Mouse (Mus musculus) urinary bladder, postnatal 14 days (tissue): Measurements from ENCODE around the gene AC124502.3.
"Not testable (repeated sequence)": the region's sequence is repeated elsewhere in the genome, so short reads cannot be mapped to it uniquely, and the experiment has no call there.

Source experiments
- DNase-seq: peaks from one replicate; pipeline ENCODE4 v3.0.0; 2021; ENCODE audit warnings: low spot score

Gene AC124502.3

DNA sequence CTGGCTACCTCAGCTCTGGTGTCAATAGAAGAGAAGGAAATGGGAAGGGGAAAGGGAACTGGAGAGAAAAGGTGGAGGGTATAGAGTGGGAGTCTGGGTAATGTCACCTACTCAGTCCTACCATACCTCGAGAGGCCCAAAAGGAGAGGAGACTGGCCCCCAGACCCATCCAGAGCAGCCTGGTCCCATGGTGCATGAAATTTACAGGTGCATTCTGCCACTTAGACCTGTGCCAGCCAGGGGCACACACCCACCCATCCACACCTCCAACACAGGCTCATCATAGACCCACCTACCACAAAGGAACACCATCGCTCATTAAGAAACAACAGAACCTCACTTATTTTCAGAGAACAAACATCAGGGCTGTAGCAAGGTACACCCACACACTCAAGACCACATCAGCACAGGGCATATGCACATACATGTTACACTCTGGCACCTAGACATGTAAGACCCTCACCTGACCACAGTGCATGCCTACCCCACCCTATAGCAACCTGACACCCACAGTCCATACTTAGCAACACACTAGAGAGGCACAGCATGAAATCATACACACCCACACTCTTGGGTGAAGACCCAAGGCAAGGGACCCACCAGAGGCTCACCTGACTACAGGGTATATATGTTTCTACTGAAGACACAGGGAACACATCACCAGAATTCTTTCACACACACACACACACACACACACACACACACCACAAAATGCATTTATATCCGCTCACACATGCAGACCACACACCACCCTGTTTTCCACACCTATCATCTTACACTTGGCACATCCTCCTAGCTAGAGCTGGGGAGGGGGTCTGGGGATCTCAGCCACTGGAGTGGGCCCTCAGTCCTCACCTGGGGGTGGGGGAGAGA is 45.5 kb downstream of the AC124502.3 start:
- DNase-seq, result no peak

DNA sequence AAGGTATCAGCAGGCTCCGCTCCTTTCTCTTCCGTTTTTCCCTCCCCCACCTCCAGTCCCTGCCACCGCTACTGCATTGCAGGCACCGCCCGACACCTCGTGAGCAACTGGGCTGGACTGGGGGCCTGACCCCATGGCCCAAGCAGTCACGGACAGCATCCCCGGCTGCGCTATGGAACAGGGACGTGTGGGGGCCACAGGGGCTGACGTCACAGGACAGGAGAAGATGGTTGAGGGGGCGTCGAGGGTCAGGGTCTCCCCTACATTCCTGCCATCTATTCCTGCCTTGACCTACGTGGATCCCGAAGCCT is 46.1 kb downstream of the AC124502.3 start:
- no peak for DNase-seq

DNA sequence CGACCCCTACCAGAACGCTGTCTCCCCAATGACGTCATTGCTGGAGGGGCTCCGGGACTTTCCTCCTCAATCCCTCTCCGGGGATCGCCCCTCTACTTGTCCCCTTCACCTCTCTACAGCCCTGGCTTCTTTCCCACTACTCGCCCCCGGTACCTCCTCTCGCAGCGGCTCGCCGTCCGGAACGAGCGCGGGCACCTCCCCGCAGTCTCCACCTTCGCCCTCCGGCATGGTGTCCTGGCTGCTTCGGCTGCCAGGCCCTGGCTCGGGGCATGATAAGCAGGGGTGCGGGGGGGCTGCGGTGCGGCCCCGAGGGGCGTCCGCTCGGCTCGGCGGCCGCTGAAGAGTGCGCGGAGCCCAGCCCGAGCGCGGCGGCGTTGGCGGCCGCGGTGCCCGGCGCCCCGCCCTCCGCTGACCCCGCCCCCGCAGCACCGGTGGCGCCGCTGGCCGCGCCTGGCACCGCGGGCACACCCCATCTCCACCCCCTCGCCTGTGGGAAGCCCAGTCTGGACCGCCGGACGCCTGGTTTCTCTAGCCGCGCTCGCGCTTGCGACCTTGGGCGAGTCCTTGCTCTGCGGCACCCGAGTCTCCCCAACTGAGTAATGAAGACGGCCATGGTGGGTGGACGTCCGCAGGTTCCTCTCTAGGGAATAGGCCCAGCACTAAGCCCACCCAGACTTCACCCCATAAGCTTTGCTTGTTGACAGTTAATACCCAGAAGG is 46.6 kb downstream of the AC124502.3 start, which contains the start of gene Tmem151a:
TSS of gene Tmem151a (minus strand) at position 387 of the 719 bp plus-strand sequence.
- peak; percentile 59 for DNase-seq

DNA sequence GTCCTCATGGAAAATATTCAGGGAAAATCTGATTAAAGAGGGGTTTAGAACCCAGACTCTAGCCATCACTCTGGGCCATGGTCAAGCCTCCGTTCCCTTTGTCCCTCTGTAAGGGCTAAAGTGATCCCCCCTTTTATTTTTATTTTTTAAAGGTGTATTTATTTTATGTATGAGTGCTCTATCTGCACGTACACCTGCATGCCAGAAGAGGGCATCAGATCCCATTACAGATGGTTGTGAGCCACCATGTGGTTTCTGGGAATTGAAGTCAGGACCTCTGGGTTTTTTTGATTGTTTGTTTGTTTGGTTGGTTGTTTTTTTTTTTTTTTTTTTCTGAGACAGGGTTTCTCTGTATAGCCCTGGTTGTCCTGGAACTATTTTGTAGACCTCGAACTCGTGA is 47.8 kb downstream of the AC124502.3 start:
- not testable (repeated sequence) for DNase-seq

DNA sequence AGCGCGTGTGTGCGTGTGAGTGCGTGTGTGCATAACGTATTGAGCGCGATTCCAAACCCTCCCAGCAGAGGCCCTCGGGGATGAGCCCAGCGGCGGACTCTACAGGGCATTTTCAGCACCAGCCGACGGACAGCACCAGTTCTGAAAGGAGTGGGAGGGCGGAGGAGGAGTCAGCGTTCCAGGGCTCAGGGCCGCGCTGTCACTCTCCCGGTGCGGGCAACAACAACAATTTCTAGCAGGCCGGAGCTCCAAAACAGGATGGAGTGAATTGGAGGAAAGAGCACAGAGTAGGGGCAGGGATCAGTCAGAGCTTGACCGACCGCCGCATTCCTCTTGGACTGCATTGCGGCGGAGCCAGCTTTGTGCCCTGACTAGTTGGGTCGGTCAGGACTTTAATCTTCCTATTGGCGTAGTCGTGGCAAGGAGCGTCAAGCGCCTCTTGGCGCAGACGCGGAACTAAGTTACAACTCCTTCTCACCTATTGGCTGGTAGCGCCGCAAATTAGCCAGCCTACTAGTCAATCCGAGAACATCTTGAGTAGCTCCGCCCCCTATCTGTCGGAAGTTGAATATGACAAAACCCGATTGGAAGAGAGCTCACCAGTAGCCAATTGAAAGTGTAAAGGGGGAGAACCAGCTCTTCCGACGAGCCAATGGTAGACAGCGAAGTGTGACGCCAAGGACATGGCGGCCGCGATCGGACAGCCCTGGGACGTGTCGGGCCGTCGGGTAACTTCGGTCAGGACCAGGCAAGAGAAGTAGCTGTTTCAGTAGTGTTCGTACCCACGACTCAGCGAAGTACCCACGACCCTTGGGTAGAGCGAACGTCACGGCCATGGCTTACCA is 49.4 kb downstream of the AC124502.3 start, which contains the start of gene Yif1a:
TSS of gene Yif1a (plus strand) at position 655 of the 845 bp plus-strand sequence.
- DNase-seq, result peak; percentile 95

DNA sequence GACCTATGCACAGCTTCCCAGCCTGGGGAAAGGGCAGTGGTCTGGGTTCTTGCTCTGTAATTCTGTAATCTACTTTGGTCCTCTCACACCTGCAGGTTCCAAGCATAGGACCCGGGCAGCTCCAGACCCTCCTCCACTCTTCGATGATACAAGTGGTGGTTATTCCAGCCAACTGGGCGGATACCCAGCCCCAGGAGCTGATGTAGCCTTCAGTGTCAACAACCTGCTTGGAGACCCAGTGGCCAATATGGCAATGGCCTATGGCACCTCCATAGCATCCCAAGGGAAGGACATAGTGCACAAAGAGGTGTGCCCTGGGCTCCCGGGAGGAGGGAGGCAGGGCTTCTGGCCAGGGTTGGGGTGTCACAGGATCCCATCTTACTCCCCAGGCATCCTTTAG is 50.6 kb downstream of the AC124502.3 start:
- DNase-seq, result no peak

DNA sequence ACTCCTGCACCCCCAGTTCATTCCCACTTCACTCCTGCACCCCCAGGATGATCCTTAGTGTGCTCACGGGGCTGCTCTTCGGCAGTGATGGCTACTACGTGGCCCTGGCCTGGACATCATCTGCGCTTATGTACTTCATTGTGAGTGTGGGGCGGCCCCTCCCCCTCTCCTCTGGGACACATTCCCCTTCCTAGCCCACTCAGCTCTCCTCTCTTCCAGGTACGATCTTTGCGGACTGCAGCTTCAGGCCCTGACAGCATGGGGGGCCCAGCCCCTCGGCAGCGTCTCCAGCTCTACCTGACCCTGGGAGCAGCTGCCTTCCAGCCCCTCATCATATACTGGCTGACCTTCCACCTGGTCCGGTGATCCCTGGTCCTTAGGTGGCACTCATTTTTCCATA is 53.4 kb downstream of the AC124502.3 start:
- DNase-seq, result no peak

DNA sequence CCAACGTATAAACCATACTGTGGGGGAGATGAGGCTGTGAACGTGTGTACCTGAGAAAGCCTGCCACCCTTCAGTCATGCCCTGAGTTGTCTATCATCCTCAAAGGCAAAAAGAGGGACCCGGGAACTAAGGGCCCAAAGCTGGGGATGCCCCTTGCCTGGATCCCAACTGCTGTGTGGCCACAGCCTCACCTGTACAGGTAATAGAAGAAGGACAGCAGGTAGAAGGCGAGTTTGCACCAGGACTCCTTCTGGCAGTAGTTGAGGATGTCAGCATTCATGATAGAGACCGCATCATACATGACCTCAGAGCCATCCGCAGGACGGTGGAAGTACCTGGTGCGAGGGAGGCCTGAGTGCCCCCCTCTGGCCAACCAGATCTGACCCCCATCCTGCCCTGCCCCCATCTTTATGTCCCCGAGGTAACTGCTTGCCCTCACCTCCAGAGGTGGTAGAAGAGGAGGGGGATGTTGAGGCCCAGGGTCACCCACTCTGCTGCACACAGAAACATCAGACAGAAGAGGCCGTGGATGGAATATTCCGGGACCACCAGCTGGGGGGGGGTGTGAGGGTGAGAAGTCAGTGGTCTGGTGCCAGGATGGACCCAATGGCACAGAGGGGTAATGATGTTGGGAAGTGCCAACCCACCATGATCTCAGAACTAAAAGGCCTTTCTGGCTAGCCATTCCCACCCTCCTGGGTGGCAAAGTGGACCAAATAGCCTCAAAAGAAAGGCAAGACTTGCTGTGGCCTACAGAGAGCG is 55.0 kb downstream of the AC124502.3 start:
- no peak for DNase-seq

DNA sequence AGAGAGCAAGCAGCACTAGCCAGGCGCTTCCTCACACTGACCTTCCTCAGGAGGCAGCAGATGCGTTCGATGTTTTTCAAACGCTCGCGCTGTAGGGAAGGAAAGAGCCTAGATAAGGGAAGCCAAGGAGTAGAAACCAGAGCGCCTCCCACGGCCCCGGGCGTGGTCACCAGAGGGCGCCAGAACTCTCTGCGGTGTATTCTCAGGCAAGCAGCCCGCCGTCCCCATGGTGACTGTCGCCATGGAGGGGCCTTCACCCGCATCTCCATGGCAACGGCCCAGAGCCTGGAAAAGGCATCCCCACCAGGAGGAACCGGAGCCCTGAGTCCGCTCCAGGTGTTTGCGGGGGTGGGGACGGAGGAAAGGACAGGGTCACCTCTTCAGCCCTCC is 55.5 kb downstream of the AC124502.3 start:
- DNase-seq, result peak; percentile 91

DNA sequence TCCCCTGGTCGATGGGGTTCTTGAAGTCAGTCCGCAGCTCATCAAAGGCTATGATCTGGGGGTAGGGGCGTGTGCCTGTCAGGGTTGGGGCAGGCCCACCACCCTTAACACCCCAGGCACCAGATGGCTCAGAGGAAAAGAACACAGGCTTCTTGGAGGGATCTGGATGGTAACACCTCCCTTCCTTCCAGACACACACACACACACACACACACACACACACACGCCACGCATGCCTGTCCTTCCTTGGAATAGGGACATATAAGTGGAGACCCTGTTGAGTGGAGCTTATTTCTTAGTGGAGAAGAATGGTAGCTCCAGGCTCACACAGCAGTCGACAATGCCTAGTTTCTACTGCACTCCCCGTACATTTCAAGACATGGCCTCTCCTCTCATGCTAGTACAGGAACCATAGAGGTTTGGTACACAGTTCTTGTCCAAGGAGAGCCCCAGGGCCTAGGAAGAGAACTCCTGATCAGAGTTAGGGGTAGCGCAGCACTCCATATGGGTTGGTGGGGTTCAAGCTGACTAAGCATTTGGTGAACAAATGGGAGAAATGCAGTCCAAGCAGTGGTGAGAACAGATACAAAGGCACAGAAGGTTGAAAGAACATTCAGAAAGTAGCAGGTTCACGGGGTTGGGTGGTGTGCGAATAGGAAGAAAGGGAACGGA is 56.2 kb downstream of the AC124502.3 start:
- no peak for DNase-seq

DNA sequence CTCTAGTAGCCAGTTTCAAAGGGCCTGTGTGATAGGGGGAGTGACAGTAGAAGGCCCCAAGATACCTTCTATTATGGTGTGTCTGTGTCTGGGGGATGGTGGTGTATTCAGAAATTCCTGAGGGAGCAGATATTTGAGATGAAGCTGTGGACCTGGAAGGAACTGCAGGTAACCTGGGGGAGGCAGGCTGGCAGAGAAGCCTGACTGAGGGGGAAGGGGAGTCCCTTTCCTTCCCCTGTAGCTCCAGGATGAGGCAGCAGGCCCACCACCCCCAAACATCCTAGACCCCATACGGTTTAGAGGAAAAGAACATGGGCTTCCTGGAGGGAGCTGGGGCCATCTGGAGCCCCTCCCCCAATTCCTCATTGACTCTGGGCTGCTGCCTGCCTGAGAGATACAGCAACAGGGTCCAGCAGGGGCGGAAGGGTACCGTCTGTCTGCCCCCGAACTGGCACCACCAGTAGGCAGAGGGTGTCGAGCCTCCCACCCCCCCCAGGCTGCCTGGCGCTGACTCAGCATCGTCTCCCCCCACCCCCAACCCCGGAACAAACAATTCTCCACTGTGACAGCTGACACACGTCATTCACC is 57.3 kb downstream of the AC124502.3 start:
- no peak for DNase-seq

DNA sequence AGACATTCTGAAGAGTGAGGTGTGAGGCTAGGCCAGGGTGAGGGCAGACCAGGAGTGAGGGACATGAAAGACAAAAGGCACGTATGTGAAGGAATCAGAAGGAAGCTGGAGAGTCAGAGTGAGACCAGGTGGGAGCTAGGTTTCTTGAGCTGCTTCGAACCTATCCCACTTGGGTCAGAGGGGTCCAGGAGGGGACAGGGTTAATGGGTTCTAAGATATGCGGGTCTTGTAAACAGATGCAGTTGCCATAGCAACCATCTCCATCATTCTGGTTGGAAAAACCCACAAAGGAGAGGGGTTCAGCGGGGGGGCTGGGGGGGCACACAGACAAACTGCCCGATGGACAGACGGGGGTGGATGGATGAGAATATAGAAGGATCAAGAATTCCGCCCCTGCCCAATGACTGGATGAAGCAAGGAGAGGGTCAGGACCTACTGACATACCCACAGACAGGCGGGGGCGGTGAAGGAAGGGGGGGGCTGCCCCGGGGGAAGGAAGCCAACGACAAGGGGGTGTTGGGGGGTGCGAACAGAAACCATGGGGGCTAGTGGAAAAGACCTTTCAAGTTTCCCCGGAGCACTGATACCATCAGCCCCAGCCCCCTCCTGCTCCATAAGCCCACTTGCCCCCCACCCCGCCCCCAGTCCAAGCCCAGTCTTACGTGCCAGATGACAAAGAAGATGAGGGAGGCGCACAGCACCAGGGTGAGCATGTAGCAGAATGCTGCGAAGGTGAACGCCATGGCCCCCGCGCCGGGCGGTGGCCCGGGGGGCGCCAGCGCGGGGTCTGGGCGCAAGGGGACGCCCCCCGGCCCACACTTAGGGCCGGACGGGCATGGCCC is 59.1 kb downstream of the AC124502.3 start:
- DNase-seq, result no peak

DNA sequence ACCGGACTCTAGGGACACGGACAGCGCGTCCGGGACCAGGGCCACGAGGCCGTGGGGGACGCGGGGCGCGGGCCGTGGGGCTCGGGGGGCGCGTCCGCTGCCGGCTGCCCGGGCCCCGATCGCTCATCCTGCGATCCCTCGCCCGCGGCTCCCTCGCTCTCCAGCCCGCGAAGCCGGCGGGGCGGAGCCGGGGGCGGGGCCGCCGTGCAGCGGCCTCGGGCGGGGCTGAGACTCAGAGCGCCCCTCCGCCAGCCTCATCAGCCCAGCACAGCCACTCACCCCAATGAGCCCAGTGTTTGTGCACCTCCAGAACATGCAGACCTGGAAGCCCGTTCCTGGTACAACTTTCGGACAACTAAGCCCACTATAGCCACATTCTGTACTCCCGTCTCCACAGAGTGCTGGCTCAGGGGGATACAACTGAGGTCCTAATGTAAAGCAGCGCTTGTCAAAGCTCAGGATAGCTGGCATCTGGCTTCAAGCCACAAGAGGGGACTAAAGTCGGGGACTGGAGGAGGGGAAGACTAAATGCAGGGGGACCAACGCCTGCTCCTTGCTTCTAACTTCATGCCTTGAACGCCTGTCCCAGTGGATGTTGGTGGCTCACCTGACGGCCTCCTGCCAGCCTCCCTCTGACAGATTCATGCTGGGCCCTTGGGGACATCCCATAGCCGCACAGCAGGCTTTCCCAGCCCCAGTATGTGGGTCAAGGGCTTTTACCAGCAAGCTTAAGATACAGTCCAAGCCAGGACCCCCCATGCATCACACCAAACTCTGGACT is 59.9 kb downstream of the AC124502.3 start, which contains the start of gene Cnih2:
TSS of gene Cnih2 (minus strand) at position 159 of the 781 bp plus-strand sequence.
- DNase-seq, result peak; percentile 60
